Mouse (Mus musculus): ENCODE data around the gene Pigh. TPM values are rescaled to one million over a fixed set of nuclear protein-coding genes. Genes with fewer than 3 reads are reported as not detected.

Pigh gene
- total and polyA plus RNA-seq, 2 experiments from 2014 or later, result 12.8 to 41.9 TPM

DNA sequence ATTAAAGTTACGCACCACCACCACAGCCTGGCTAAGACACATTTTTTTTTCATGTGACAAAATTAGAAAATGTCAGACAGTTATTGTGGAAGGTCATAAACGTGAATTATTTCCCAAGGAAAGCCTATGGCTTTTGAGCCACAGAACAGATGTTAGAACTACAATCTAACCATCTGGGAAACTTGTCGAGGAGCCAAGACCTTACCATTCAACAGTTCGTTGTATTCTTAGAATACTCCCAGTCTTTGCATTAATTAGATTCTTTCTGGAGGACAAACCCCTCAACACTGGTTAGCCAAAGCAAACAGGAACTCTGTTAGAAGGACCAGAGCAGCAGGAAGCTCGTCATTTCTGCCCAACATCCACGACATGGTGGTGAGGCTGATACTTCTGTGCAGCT is 43.3 kb downstream of the Pigh start:
- Histone ChIP-seq H3K4me2 (ENCODE audit: low read depth, low read length) (no peak overlapping the region), H3K9me3 (ENCODE audit: low read length) (0 out of 2 replicates have a peak, but pooled peaks cover 2% of the 10 kb centered on the region), H3K9ac (replicated peaks; ENCODE audit: low read length) (no peak overlapping the region), H3K4me1 (ENCODE audit: insufficient read depth, low read length) (no peaks in the 10 kb centered on the region), H3K27me3 (ENCODE audit: insufficient read depth, low read length) (no peaks in the 10 kb centered on the region), H3K36me3 (ENCODE audit: insufficient read depth, low read length) (no peaks in the 10 kb centered on the region), H3K4me3 (ENCODE audit: low read length) (no peak overlapping the region), H3K27ac (no peak overlapping the region)
- WGBS, result 60% methylated on average over 6 of the region's 6 CpGs
- no peak for DNase-seq (ENCODE audit: low spot score)
- ATAC-seq, result no peak
- no peak for TF ChIP-seq CTCF (IDR thresholded peaks at IDR 0.05; ENCODE audit: low read depth)

DNA sequence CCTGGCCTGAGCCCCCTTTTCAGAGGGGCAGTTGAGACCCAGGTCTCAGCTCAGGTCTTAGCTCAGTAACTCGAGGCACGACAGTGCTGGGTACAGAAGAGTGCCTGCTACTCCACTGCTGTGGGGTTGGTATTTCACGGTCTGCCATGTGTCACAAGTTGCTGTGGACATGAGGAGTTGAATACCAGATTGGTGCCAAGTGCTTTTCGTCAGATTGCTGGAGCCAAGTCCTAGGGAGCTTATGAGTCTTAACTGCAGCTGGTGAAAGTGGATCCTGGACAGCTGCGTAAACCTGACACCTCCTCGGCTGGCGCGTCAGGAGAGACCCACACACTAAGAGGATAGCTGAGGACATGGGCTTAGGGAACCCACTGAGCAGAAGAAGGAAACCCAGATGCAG is 44.8 kb downstream of the Pigh start:
- Histone ChIP-seq H3K4me1 (ENCODE audit: insufficient read depth, low read length) (no peaks in the 10 kb centered on the region), H3K9ac (replicated peaks; ENCODE audit: low read length) (no peak overlapping the region), H3K4me3 (ENCODE audit: low read length) (no peak overlapping the region), H3K9me3 (ENCODE audit: low read length) (0 out of 2 replicates have a peak, but pooled peaks cover 2% of the 10 kb centered on the region), H3K27me3 (ENCODE audit: insufficient read depth, low read length) (no peaks in the 10 kb centered on the region), H3K27ac (no peak overlapping the region), H3K36me3 (ENCODE audit: insufficient read depth, low read length) (no peaks in the 10 kb centered on the region), H3K4me2 (ENCODE audit: low read depth, low read length) (no peak overlapping the region)
- DNase-seq (ENCODE audit: low spot score) (no peak), ATAC-seq (no peak)
- WGBS, result 83% methylated on average over 8 of the region's 8 CpGs
- TF ChIP-seq CTCF (IDR thresholded peaks at IDR 0.05; ENCODE audit: low read depth), result no peak

DNA sequence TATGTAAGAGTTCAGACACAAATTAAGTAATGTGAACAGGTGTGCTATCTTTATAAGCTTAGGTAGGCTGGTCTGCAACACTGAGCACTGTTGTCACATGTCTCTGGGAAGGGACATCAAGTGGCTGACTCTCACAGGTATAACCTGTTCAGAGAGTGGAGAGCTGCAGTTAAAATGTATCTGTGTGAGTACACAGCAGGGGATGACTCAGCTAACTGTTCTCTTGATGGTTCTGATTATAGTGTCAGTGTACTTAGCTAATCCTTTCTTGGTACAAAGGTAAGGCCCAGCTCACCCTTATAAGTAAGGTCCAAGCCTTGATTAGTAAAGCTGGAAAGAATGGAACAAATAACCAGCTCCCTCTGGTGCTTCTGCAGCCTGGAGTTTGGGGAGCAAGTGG is 48.0 kb downstream of the Pigh start:
- Histone ChIP-seq H3K4me1 (ENCODE audit: insufficient read depth, low read length) (no peaks in the 10 kb centered on the region), H3K9me3 (ENCODE audit: low read length) (0 out of 2 replicates have a peak, but pooled peaks cover 2% of the 10 kb centered on the region), H3K4me2 (ENCODE audit: low read depth, low read length) (no peak overlapping the region), H3K9ac (replicated peaks; ENCODE audit: low read length) (no peak overlapping the region), H3K4me3 (ENCODE audit: low read length) (no peak overlapping the region), H3K27ac (no peak overlapping the region), H3K36me3 (ENCODE audit: insufficient read depth, low read length) (no peaks in the 10 kb centered on the region), H3K27me3 (ENCODE audit: insufficient read depth, low read length) (no peaks in the 10 kb centered on the region)
- ATAC-seq, result no peak
- DNase-seq (ENCODE audit: low spot score), result no peak
- no peak for TF ChIP-seq CTCF (IDR thresholded peaks at IDR 0.05; ENCODE audit: low read depth)

DNA sequence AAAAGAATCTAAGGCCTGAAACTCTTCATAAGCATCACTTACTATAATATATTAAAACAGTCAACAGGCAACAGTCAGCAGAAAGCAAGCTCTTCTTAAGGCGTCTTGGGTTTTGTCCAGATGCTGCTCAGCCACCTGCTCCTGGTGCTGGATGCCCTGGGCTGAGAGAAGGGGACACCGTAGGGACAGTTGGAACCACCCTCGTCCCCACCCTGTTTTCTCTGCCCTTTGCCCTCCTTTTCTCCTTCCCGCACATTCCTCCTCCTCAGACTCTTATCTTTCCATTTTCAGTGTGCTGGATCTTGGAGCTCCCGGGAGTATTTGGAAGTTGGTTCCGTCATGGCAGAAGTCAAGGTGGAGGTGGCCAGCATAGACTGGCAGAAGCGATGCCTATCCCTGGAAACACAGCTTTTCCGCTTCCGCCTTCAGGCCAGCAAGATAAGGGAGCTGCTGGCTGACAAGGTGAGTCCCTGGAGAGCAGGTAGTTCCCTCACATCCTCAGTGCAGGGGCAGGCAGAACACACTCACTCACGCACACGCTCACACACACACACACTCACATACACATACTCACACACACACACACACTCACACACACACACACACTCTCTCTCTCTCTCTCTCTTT is 49.1 kb downstream of the Pigh start:
- H3K4me3 ChIP-seq (ENCODE audit: low read length), result no peak overlapping the region
- WGBS, result 91% methylated on average over 11 of the region's 11 CpGs
- H3K9ac ChIP-seq (replicated peaks; ENCODE audit: low read length), result no peak overlapping the region
- no peaks in the 10 kb centered on the region for H3K27me3 ChIP-seq (ENCODE audit: insufficient read depth, low read length)
- H3K36me3 ChIP-seq (ENCODE audit: insufficient read depth, low read length), result no peaks in the 10 kb centered on the region
- H3K27ac ChIP-seq, result no peak overlapping the region
- H3K4me1 ChIP-seq (ENCODE audit: insufficient read depth, low read length), result no peaks in the 10 kb centered on the region
- ATAC-seq (no peak), DNase-seq (ENCODE audit: low spot score) (no peak)
- TF ChIP-seq CTCF (IDR thresholded peaks at IDR 0.05; ENCODE audit: low read depth), result no peak
- no peak overlapping the region for H3K4me2 ChIP-seq (ENCODE audit: low read depth, low read length)
- 0 out of 2 replicates have a peak, but pooled peaks cover under 1% of the 10 kb centered on the region for H3K9me3 ChIP-seq (ENCODE audit: low read length)

DNA sequence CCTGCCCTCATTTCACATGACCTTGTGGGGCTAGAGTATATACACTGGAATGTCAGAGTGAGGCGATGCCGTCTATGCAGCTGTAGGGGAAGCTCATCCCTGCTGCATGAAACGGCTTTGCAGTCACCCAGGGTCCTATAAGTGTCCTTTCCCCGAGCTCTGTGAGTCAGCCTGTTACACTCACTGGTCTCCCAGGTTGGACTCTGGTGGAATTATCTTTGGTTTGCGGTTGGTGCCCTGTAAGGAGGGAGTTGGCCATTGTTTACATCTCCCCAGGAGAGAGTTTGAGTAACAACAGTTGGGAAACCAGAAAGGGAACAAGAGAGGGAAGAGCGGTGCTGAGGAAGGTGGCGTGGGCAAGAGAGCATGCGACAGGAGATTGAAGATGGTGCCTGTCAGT is 49.7 kb downstream of the Pigh start:
- Histone ChIP-seq H3K4me1 (ENCODE audit: insufficient read depth, low read length) (no peaks in the 10 kb centered on the region), H3K4me3 (ENCODE audit: low read length) (no peak overlapping the region), H3K9me3 (ENCODE audit: low read length) (no peaks in the 10 kb centered on the region), H3K27ac (no peak overlapping the region), H3K9ac (replicated peaks; ENCODE audit: low read length) (no peak overlapping the region), H3K4me2 (ENCODE audit: low read depth, low read length) (no peak overlapping the region), H3K27me3 (ENCODE audit: insufficient read depth, low read length) (no peaks in the 10 kb centered on the region), H3K36me3 (ENCODE audit: insufficient read depth, low read length) (no peaks in the 10 kb centered on the region)
- DNase-seq (ENCODE audit: low spot score), result no peak
- no peak for ATAC-seq
- 74% methylated on average over 8 of the region's 8 CpGs for WGBS
- TF ChIP-seq CTCF (IDR thresholded peaks at IDR 0.05; ENCODE audit: low read depth), result no peak

DNA sequence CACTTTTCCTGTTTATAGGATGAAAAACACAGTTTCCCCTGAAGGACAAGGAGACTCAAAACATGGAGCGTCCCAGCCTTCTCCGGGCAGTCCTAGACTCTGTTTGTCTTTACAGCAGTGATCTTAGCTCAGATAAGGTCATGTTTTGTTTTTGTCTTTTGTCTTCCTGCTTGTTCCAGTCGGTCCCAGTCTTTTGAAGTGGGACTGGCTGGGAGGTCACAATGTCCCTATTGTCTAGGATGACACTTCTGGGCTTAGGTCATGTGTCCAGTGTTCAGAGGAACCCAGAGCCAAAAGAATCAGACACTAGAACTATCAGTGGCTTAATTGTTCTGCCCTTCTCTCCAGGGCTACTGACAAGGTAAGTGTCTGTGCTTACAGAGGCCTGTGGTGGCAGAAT is 54.1 kb downstream of the Pigh start:
- Histone ChIP-seq H3K27ac (no peak overlapping the region), H3K36me3 (ENCODE audit: insufficient read depth, low read length) (no peaks in the 10 kb centered on the region), H3K4me1 (ENCODE audit: insufficient read depth, low read length) (no peaks in the 10 kb centered on the region), H3K4me3 (ENCODE audit: low read length) (no peak overlapping the region), H3K27me3 (ENCODE audit: insufficient read depth, low read length) (no peaks in the 10 kb centered on the region), H3K4me2 (ENCODE audit: low read depth, low read length) (no peak overlapping the region), H3K9ac (replicated peaks; ENCODE audit: low read length) (no peak overlapping the region), H3K9me3 (ENCODE audit: low read length) (no peaks in the 10 kb centered on the region)
- no peak for TF ChIP-seq CTCF (IDR thresholded peaks at IDR 0.05; ENCODE audit: low read depth)
- 17% methylated on average over 3 of the region's 3 CpGs for WGBS
- ATAC-seq, result no peak
- DNase-seq (ENCODE audit: low spot score), result no peak

DNA sequence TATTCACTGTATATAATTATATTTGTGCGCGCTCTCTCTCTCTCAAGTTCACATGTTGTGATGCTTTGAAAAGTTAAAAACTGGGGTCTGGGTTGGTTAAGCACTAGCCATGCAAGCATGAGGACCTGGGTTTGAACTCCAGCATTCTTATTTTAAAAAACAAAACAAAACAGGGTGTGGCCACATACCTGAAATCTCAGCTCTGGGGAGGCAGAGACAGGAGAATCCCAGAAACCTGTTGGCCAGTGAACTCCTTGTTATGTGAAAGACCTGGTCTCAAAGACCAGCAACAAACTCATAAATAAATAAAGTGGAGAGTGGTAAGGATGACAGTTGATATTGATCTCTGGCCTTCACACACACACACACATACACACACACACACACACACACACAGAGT is 55.1 kb downstream of the Pigh start:
- no peak for ATAC-seq
- H3K4me2 ChIP-seq (ENCODE audit: low read depth, low read length), result no peak overlapping the region
- no peak overlapping the region for H3K9ac ChIP-seq (replicated peaks; ENCODE audit: low read length)
- WGBS, result 99% methylated on average over 2 of the region's 2 CpGs
- H3K27me3 ChIP-seq (ENCODE audit: insufficient read depth, low read length), result no peaks in the 10 kb centered on the region
- DNase-seq (ENCODE audit: low spot score), result no peak
- no peaks in the 10 kb centered on the region for H3K36me3 ChIP-seq (ENCODE audit: insufficient read depth, low read length)
- TF ChIP-seq CTCF (IDR thresholded peaks at IDR 0.05; ENCODE audit: low read depth), result no peak
- H3K4me3 ChIP-seq (ENCODE audit: low read length), result no peak overlapping the region
- no peaks in the 10 kb centered on the region for H3K4me1 ChIP-seq (ENCODE audit: insufficient read depth, low read length)
- no peak overlapping the region for H3K27ac ChIP-seq
- no peaks in the 10 kb centered on the region for H3K9me3 ChIP-seq (ENCODE audit: low read length)

Other genes with a start within 250 kb of the Pigh start
- 54.3 and 55.5 TPM in 2 replicates for gene Atp6v1d, start 228.0 kb downstream of the Pigh start, total RNA-seq (2014; rRNA removed)
- gene Atp6v1d, start 228.0 kb downstream of the Pigh start, polyA plus RNA-seq (2015; fragmentation: Nextera tagmentation; extraction: Ambion mirVana), result 149 and 161 TPM in 2 replicates
- 29.4 and 32.6 TPM in 2 replicates for gene Eif2s1, start 227.8 kb downstream of the Pigh start, total RNA-seq (2014; rRNA removed)
- gene Eif2s1, start 227.8 kb downstream of the Pigh start, polyA plus RNA-seq (2015; fragmentation: Nextera tagmentation; extraction: Ambion mirVana), result 92.0 and 98.3 TPM in 2 replicates
- 1.2 and 1.9 TPM in 2 replicates for gene Plek2, start 182.7 kb downstream of the Pigh start, total RNA-seq (2014; rRNA removed)
- 2.4 and 2.7 TPM in 2 replicates for gene Plek2, start 182.7 kb downstream of the Pigh start, polyA plus RNA-seq (2015; fragmentation: Nextera tagmentation; extraction: Ambion mirVana)
- 192 and 214 TPM in 2 replicates for gene Tmem229b, start 82.0 kb downstream of the Pigh start, total RNA-seq (2014; rRNA removed)
- gene Tmem229b, start 82.0 kb downstream of the Pigh start, polyA plus RNA-seq (2015; fragmentation: Nextera tagmentation; extraction: Ambion mirVana), result 51.0 and 54.4 TPM in 2 replicates
- 5.5 and 5.9 TPM in 2 replicates for gene Plekhh1, start 60.5 kb downstream of the Pigh start, total RNA-seq (2014; rRNA removed)
- 1.2 and 1.4 TPM in 2 replicates for gene Plekhh1, start 60.5 kb downstream of the Pigh start, polyA plus RNA-seq (2015; fragmentation: Nextera tagmentation; extraction: Ambion mirVana)
- gene Arg2, start 41.1 kb upstream of the Pigh start, total RNA-seq (2014; rRNA removed), result 9.8 and 10.1 TPM in 2 replicates
- gene Arg2, start 41.1 kb upstream of the Pigh start, polyA plus RNA-seq (2015; fragmentation: Nextera tagmentation; extraction: Ambion mirVana), result 19.5 and 20.5 TPM in 2 replicates
- 49.4 and 59.7 TPM in 2 replicates for gene Vti1b, start 83.0 kb upstream of the Pigh start, total RNA-seq (2014; rRNA removed)
- gene Vti1b, start 83.0 kb upstream of the Pigh start, polyA plus RNA-seq (2015; fragmentation: Nextera tagmentation; extraction: Ambion mirVana), result 217 and 218 TPM in 2 replicates
- 44.9 and 46.1 TPM in 2 replicates for gene Rdh11, start 102.6 kb upstream of the Pigh start, total RNA-seq (2014; rRNA removed)
- 30.7 and 34.9 TPM in 2 replicates for gene Rdh11, start 102.6 kb upstream of the Pigh start, polyA plus RNA-seq (2015; fragmentation: Nextera tagmentation; extraction: Ambion mirVana)
- 0.47 and 0.86 TPM in 2 replicates for gene Rdh12, start 119.3 kb upstream of the Pigh start, total RNA-seq (2014; rRNA removed)
- gene Rdh12, start 119.3 kb upstream of the Pigh start, polyA plus RNA-seq (2015; fragmentation: Nextera tagmentation; extraction: Ambion mirVana), result 0.63 and 0.83 TPM in 2 replicates
- 24.5 and 28.0 TPM in 2 replicates for gene Zfyve26, start 206.7 kb upstream of the Pigh start, total RNA-seq (2014; rRNA removed)
- 6.6 and 7.7 TPM in 2 replicates for gene Zfyve26, start 206.7 kb upstream of the Pigh start, polyA plus RNA-seq (2015; fragmentation: Nextera tagmentation; extraction: Ambion mirVana)
- 1.1 and 1.4 TPM in 2 replicates for gene Rad51b, start 207.6 kb upstream of the Pigh start, total RNA-seq (2014; rRNA removed)
- gene Rad51b, start 207.6 kb upstream of the Pigh start, polyA plus RNA-seq (2015; fragmentation: Nextera tagmentation; extraction: Ambion mirVana), result 1.1 and 1.9 TPM in 2 replicates

Measured in hindbrain, postnatal 0 days (tissue).